Mouse (Mus musculus): ENCODE results near the gene Il15ra. TPM values are rescaled to one million over a fixed set of nuclear protein-coding genes. Genes with fewer than 3 reads are reported as not detected.

Il15ra gene
- total and polyA plus RNA-seq, 3 experiments: 0.27 TPM; not detected in 2

- Histone ChIP-seq H3K27me3 (ENCODE audit: insufficient read depth, low read length) (0 out of 2 replicates have a peak, but pooled peaks cover 4% of the 10 kb centered on the region), H3K4me1 (ENCODE audit: insufficient read depth, low read depth, low read length) (no peaks in the 10 kb centered on the region), H3K9me3 (replicated peaks) (no peaks in the 10 kb centered on the region), H3K36me3 (replicated peaks) (no peaks in the 10 kb centered on the region), H3K4me3 (ENCODE audit: low read depth, low read length) (no peak overlapping the region)
- TF ChIP-seq GATA2 (IDR thresholded peaks at IDR 0.05; ENCODE audit: borderline replicate concordance, low read depth, low read length) (no peak), TAL1 (conservative IDR thresholded peaks at IDR 0.05; ENCODE audit: low read depth, low read length) (no peak), CTCF (IDR thresholded peaks at IDR 0.05; ENCODE audit: low read depth, low read length) (no peak), POLR2AphosphoS5 (IDR thresholded peaks at IDR 0.05; ENCODE audit: insufficient replicate concordance, low read depth, low read length) (no peak), GATA1 (IDR thresholded peaks at IDR 0.05; ENCODE audit: borderline replicate concordance, low read length) (no peak)
- DNase-seq (ENCODE audit: low spot score) (no peak), ATAC-seq (ENCODE audit: extremely low read depth, insufficient number of reproducible peaks, low FRiP score, poor library complexity, severe bottlenecking) (no peak)
Observed at GRCm38 (mm10) chr2:11729091-11729490, 24.0 kb downstream of the Il15ra start.

DNA sequence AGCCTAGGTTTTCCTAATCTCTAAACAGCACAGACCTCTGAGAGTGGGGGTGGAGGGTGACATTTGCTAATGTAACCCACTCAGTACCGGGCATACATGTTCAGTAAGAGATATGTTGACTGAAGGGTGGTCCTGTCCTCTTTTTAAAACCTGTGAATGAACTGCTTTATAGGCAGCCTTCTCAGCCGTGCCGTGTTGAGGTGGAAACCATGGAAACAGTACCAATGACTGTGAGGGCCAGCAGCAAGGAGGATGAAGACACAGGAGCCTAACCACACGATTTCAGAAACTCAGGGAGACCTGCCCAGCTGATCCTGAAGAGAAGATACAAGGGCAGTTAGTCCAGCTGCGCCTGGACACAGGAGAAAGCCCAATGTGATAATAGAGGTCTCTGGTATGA lies 27.9 kb downstream of the Il15ra start:
- no peaks in the 10 kb centered on the region for H3K9me3 ChIP-seq (replicated peaks)
- TF ChIP-seq TAL1 (conservative IDR thresholded peaks at IDR 0.05; ENCODE audit: low read depth, low read length) (no peak), POLR2AphosphoS5 (IDR thresholded peaks at IDR 0.05; ENCODE audit: insufficient replicate concordance, low read depth, low read length) (no peak), CTCF (IDR thresholded peaks at IDR 0.05; ENCODE audit: low read depth, low read length) (no peak), GATA1 (IDR thresholded peaks at IDR 0.05; ENCODE audit: borderline replicate concordance, low read length) (no peak), GATA2 (IDR thresholded peaks at IDR 0.05; ENCODE audit: borderline replicate concordance, low read depth, low read length) (no peak)
- H3K27me3 ChIP-seq (ENCODE audit: insufficient read depth, low read length): 0 out of 2 replicates have a peak, but pooled peaks cover 4% of the 10 kb centered on the region
- no peak for DNase-seq (ENCODE audit: low spot score)
- H3K36me3 ChIP-seq (replicated peaks): no peaks in the 10 kb centered on the region
- no peaks in the 10 kb centered on the region for H3K4me1 ChIP-seq (ENCODE audit: insufficient read depth, low read depth, low read length)
- no peak overlapping the region for H3K4me3 ChIP-seq (ENCODE audit: low read depth, low read length)
- no peak for ATAC-seq (ENCODE audit: extremely low read depth, insufficient number of reproducible peaks, low FRiP score, poor library complexity, severe bottlenecking)

- H3K9me3 ChIP-seq (replicated peaks): no peaks in the 10 kb centered on the region
- DNase-seq (ENCODE audit: low spot score) (no peak), ATAC-seq (ENCODE audit: extremely low read depth, insufficient number of reproducible peaks, low FRiP score, poor library complexity, severe bottlenecking) (no peak)
- 0 out of 2 replicates have a peak, but pooled peaks cover 4% of the 10 kb centered on the region for H3K27me3 ChIP-seq (ENCODE audit: insufficient read depth, low read length)
- TF ChIP-seq TAL1 (conservative IDR thresholded peaks at IDR 0.05; ENCODE audit: low read depth, low read length): no peak
- no peak for TF ChIP-seq GATA1 (IDR thresholded peaks at IDR 0.05; ENCODE audit: borderline replicate concordance, low read length)
- TF ChIP-seq GATA2 (IDR thresholded peaks at IDR 0.05; ENCODE audit: borderline replicate concordance, low read depth, low read length): no peak
- no peak for TF ChIP-seq POLR2AphosphoS5 (IDR thresholded peaks at IDR 0.05; ENCODE audit: insufficient replicate concordance, low read depth, low read length)
- no peak for TF ChIP-seq CTCF (IDR thresholded peaks at IDR 0.05; ENCODE audit: low read depth, low read length)
- H3K4me3 ChIP-seq (ENCODE audit: low read depth, low read length): no peak overlapping the region
- peaks cover 15% of the 10 kb centered on the region for H3K36me3 ChIP-seq (replicated peaks)
- H3K4me1 ChIP-seq (ENCODE audit: insufficient read depth, low read depth, low read length): no peaks in the 10 kb centered on the region
Observed at GRCm38 (mm10) chr2:11735853-11736252, 30.8 kb downstream of the Il15ra start.

- H3K27me3 ChIP-seq (ENCODE audit: insufficient read depth, low read length): no peaks in the 10 kb centered on the region
- H3K9me3 ChIP-seq (replicated peaks): no peaks in the 10 kb centered on the region
- no peak overlapping the region for H3K4me3 ChIP-seq (ENCODE audit: low read depth, low read length)
- ATAC-seq (ENCODE audit: extremely low read depth, insufficient number of reproducible peaks, low FRiP score, poor library complexity, severe bottlenecking) (no peak), DNase-seq (ENCODE audit: low spot score) (no peak)
- H3K36me3 ChIP-seq (replicated peaks): peaks cover 44% of the 10 kb centered on the region
- no peaks in the 10 kb centered on the region for H3K4me1 ChIP-seq (ENCODE audit: insufficient read depth, low read depth, low read length)
- TF ChIP-seq TAL1 (conservative IDR thresholded peaks at IDR 0.05; ENCODE audit: low read depth, low read length): no peak
- no peak for TF ChIP-seq CTCF (IDR thresholded peaks at IDR 0.05; ENCODE audit: low read depth, low read length)
- no peak for TF ChIP-seq POLR2AphosphoS5 (IDR thresholded peaks at IDR 0.05; ENCODE audit: insufficient replicate concordance, low read depth, low read length)
- no peak for TF ChIP-seq GATA2 (IDR thresholded peaks at IDR 0.05; ENCODE audit: borderline replicate concordance, low read depth, low read length)
Observed at GRCm38 (mm10) chr2:11738794-11739193, 33.7 kb downstream of the Il15ra start.

DNA sequence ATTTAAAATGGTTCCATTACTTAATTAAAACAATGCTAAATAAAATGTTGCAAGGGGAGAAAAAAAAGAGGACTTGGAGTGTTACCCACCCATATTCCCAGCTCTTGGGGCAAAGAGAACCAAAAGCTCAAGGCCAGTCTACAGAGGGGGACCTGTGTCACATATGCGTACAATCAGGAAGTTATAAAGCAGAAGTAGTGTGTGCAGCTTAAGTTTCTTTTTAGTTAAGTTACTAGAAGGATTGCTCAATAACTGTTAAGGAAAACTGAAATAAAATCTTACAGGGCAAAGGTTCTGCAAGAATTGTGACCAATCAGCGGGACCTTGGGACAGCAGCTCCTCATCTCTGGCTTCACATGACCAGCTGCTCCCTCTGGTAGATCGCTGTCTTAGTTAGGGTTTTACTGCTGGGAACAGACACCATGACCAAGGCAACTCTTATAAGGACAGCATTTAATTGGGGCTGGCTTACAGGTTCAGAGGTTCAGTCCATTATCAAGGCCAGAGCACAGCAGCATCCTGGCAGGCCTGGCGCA lies 34.5 kb downstream of the Il15ra start:
- Histone ChIP-seq H3K36me3 (replicated peaks) (peaks cover 49% of the 10 kb centered on the region), H3K27me3 (ENCODE audit: insufficient read depth, low read length) (no peaks in the 10 kb centered on the region), H3K9me3 (replicated peaks) (no peaks in the 10 kb centered on the region), H3K4me3 (ENCODE audit: low read depth, low read length) (no peak overlapping the region), H3K4me1 (ENCODE audit: insufficient read depth, low read depth, low read length) (no peaks in the 10 kb centered on the region)
- TF ChIP-seq CTCF (IDR thresholded peaks at IDR 0.05; ENCODE audit: low read depth, low read length): no peak
- no peak for TF ChIP-seq GATA2 (IDR thresholded peaks at IDR 0.05; ENCODE audit: borderline replicate concordance, low read depth, low read length)
- no peak for TF ChIP-seq POLR2AphosphoS5 (IDR thresholded peaks at IDR 0.05; ENCODE audit: insufficient replicate concordance, low read depth, low read length)
- no peak for TF ChIP-seq GATA1 (IDR thresholded peaks at IDR 0.05; ENCODE audit: borderline replicate concordance, low read length)
- TF ChIP-seq TAL1 (conservative IDR thresholded peaks at IDR 0.05; ENCODE audit: low read depth, low read length): no peak
- DNase-seq (ENCODE audit: low spot score) (no peak), ATAC-seq (ENCODE audit: extremely low read depth, insufficient number of reproducible peaks, low FRiP score, poor library complexity, severe bottlenecking) (no peak)

DNA sequence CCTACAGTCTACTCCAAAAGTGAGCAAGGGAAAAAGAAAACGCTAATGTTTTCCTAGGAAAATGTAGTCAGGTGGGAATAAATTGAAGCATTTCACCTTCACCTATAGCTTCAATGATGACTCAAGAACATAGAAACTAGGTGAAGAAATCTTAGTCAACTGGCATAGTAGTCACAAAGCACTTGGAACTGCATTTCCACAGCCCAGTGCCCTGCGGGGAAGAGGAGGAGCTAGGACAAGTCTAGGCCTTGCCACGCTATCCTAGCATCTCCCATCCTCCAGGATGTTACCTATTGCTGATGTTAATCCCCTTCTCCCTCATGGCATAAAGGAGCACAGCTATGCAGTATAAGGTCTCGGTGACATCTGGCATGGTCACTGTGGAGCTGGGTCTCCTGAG lies 57.5 kb downstream of the Il15ra start:
- Histone ChIP-seq H3K36me3 (replicated peaks) (peaks cover 99% of the 10 kb centered on the region), H3K9me3 (replicated peaks) (no peaks in the 10 kb centered on the region), H3K4me1 (ENCODE audit: insufficient read depth, low read depth, low read length) (no peaks in the 10 kb centered on the region), H3K27me3 (ENCODE audit: insufficient read depth, low read length) (no peaks in the 10 kb centered on the region), H3K4me3 (ENCODE audit: low read depth, low read length) (no peak overlapping the region)
- DNase-seq (ENCODE audit: low spot score): no peak
- TF ChIP-seq GATA2 (IDR thresholded peaks at IDR 0.05; ENCODE audit: borderline replicate concordance, low read depth, low read length) (no peak), POLR2AphosphoS5 (IDR thresholded peaks at IDR 0.05; ENCODE audit: insufficient replicate concordance, low read depth, low read length) (no peak), TAL1 (conservative IDR thresholded peaks at IDR 0.05; ENCODE audit: low read depth, low read length) (no peak), CTCF (IDR thresholded peaks at IDR 0.05; ENCODE audit: low read depth, low read length) (no peak), GATA1 (IDR thresholded peaks at IDR 0.05; ENCODE audit: borderline replicate concordance, low read length) (no peak)
- ATAC-seq (ENCODE audit: extremely low read depth, insufficient number of reproducible peaks, low FRiP score, poor library complexity, severe bottlenecking): no peak

Data from G1E (cell line).